Mouse (Mus musculus) MEL (cell line): ENCODE measurements at regions not wholly inside any gene's neighbourhood (a gene's known extent, or its start where the extent isn't known, plus 50 kb on each side); places are given as distances from the start of the nearest gene placed in this dataset.

Experiments used
- BHLHE40 ChIP-seq: IDR thresholded peaks from 2 replicates; pipeline ENCODE4 v1.6.1; 2012; ENCODE audit warnings: low read depth, mild to moderate bottlenecking, inconsistent platforms, low read length, improper control_type of control experiment, borderline replicate concordance
- CTCF ChIP-seq, 3 experiments: IDR thresholded peaks in 2 of 3; conservative IDR thresholded peaks in 1 of 3; 2 replicates each; pipeline ENCODE4 v1.5.1; 2011 to 2012; ENCODE audit warnings: low read length in 3 of 3, low read depth in 2 of 3, mild to moderate bottlenecking in 2 of 3, improper control_type of control experiment in 1 of 3, inconsistent platforms in 1 of 3, mixed read lengths in 1 of 3, moderate library complexity in 1 of 3; ENCODE audit not compliant: control insufficient read depth in 1 of 3, insufficient read depth in 1 of 3, poor library complexity in 1 of 3, severe bottlenecking in 1 of 3
- ELF1 ChIP-seq: IDR thresholded peaks from 2 replicates; pipeline ENCODE4 v1.6.1; 2014; ENCODE audit warnings: low read depth, mild to moderate bottlenecking, inconsistent platforms, low read length, improper control_type of control experiment, moderate library complexity
- MAX ChIP-seq: IDR thresholded peaks from 2 replicates; pipeline ENCODE4 v1.6.1; 2011; ENCODE audit warnings: low read length, improper control_type of control experiment
- POLR2A ChIP-seq, 2 experiments: IDR thresholded peaks; 2 replicates each; pipeline ENCODE4 v1.6.1; 2011 to 2012; ENCODE audit warnings: low read length in 2 of 2, mild to moderate bottlenecking in 2 of 2, control low read depth in 1 of 2, improper control_type of control experiment in 1 of 2, low read depth in 1 of 2, moderate library complexity in 1 of 2; ENCODE audit not compliant: control insufficient read depth in 1 of 2, insufficient read depth in 1 of 2, poor library complexity in 1 of 2
- SIN3A ChIP-seq: IDR thresholded peaks from 2 replicates; pipeline ENCODE4 v1.6.1; 2012; ENCODE audit warnings: low read length, improper control_type of control experiment, inconsistent platforms
- SMC3 ChIP-seq: IDR thresholded peaks from 2 replicates; pipeline ENCODE4 v1.6.1; 2011; ENCODE audit warnings: low read depth, low read length, improper control_type of control experiment
- USF1 ChIP-seq: IDR thresholded peaks from 2 replicates; pipeline ENCODE4 v1.6.1; 2014; ENCODE audit warnings: low read depth, mild to moderate bottlenecking, inconsistent platforms, low read length, improper control_type of control experiment, moderate library complexity

GRCm38 (mm10) chr8:59174578-59175357 lies 262.3 kb upstream of the Galntl6 start:
- TF ChIP-seq SIN3A (no peak), SMC3 (no peak), CTCF (IDR thresholded peaks at IDR 0.05 in 2 of 3, conservative IDR thresholded peaks at IDR 0.05 in 1 of 3; ENCODE audit: control insufficient read depth in 1 of 3, insufficient read depth in 1 of 3, low read depth in 2 of 3, low read length in 3 of 3, poor library complexity in 1 of 3, severe bottlenecking in 1 of 3) (no peak), USF1 (no peak), POLR2A (IDR thresholded peaks at IDR 0.05; ENCODE audit: control insufficient read depth in 1 of 2, insufficient read depth in 1 of 2, low read depth in 1 of 2, low read length in 2 of 2, poor library complexity in 1 of 2) (no peak), BHLHE40 (no peak), ELF1 (no peak), MAX (no peak)
